Mouse (Mus musculus) gastrocnemius, postnatal 25 days (tissue): ENCODE results near the gene Mest. TPM values are rescaled to one million over a fixed set of nuclear protein-coding genes. Genes with fewer than 3 reads are reported as not detected.

Source experiments
- DNase-seq: peaks from one replicate; pipeline ENCODE4 v3.0.0; 2022
- total RNA-seq, 2 experiments: library from RNA; stranded (reverse); gene quantifications; 1 replicate in 1 of 2; 2 replicates in 1 of 2; pipeline ENCODE4 v1.2.3; 2021

The Mest gene
- total RNA-seq, 2 experiments from 2014 or later = 10.5 to 19.9 TPM

DNA sequence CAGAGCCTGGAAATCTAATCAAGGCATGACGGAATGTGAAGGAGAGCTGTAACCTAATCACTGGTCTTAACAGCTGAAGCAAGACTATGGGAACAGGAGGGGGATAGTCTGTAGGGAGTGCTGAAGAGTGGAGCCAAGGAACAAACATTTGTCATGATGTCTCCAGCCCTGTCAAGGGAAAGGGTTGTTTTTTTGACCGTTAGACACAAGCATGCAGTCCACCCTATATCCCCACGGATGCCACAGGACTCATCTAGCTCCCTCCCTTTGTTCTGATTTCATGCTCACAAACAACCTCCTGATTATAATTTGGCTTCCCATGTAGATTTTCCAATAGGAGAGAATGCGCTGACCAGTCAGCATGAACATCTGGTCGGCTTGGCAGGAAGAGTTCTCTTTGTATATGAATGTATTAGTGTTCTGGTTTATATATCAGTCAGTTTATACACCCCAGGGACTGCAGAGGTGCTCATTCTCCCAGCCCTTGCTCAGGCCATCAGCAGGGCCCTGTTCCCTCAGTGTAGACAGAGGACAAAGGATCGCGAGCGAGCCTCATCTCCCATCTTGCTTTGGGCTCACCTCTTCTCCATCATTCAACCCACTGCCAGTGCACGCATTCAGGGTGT lies 19.3 kb upstream of the Mest start:
- no peak for DNase-seq

DNA sequence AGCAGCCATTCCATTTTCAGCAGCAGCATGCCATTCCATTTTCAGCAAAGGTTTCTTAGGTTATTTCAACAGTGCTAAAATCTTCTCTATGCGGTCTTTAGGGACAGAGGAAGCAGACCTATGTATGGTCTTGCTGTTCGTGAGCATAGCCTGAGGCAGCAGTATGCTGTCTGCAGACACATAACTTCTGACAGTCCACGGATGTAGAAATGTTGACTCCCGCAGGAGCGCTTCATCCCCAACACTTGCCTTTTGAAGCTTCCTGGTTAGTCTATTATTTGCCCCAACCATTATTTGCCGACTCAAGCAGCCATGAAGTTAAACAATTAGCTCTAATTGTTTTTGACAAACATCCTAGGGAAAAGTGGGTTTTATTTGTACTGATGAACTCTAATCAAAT lies 14.2 kb upstream of the Mest start:
- DNase-seq = no peak

DNA sequence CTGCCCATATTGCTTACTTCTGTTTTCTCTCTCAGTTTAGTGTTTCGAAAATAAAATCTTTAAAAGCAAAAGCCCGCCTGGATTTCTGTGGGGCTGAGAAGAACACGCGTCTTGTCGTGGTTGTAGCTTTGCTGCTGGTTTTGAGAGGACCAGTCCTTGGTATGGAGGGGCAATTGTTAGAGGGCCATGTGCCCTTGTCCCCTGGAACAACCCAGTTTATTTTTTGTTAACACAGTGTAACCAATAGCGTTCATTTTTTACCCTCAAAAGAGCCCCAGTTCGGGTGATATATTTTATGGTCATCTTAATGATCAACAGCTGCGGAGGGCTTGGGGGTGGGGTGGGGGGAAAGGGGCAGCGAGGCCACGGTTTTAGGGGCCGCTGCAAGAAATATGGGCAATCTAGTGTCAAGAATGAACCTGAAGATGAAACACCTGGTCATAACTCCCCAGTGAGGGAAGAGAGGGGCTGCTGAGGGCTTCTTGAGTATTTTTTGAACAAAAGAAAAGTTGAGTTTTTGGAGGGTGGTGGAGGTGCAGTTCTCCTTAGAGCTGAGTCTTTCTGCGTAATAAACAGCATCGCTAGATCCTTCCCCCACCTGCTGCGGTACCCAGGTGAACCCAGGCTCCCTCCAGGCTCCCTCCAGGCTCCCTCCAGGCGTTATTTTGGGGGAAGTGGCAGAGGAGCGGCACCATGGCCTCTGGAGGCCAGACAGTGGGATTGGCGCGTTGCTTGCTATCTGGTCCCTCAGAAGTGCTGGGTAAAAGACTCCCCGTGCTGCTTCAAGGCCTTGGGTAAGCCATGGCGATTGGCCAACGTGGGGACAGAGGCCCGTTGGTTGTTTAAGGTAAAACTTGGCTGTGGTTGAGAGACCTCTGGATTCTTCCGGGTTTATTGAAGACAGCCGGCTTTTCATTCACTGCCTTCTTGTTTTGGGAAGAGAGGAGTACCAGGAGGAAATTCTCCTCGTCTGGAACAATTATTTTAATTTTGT lies 12.7 kb upstream of the Mest start:
- no peak for DNase-seq

DNA sequence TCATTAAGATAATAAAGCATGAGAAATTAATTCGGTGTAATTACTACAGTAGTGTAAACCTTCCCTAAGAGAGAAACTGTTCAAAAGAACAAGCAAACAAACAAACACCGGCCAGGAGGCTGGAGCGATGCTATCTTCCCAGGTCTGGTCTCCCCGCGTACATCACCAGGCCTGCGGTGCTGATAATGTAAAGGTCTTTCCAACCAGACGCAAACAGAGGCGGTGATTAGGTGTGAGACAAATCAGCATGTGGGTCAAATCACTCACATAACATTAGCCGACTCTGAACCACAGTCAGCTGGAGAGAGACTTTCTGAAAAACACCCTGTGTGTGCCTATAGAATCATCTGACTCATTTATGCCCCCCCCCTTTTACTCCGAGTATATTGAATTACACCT lies 12.0 kb upstream of the Mest start:
- no peak for DNase-seq

DNA sequence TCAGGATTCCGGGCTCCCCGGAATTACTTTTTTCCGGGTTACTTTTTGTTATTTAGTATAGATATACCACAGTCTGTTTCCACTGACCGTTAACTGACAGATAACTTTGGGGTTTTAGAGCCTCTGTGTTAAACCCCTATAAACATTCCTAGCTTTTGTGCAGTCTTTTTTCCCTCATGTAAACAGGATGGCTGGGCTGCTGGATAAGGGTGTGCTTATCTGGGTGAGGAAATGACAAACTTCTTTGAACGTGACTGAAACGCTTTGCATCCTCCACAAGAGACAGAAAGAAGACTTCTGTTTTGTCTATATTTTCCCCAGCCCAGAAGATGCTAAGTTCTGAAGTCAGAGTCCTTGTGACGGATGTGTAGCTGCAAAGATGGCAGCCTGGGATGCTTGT lies 10.9 kb upstream of the Mest start:
- no peak for DNase-seq

DNA sequence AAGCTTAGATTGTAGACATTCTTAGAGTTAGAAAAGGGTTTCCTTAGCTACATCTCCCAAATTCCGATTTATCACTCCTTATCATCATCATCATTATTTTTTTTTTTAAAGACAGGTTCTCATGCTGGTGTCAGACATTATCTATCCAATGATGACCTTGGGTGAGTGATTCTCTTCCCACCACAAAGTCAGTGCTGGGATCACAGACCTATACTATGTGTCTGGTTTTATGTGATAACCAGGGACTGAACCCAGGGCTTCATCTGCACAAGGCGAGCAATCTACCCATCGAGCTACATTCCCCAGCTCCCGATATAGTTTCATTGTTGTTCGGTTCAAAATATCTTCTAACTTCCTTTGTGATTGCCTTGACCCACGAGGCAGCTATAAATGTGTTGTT lies 9.9 kb upstream of the Mest start:
- no peak for DNase-seq

DNA sequence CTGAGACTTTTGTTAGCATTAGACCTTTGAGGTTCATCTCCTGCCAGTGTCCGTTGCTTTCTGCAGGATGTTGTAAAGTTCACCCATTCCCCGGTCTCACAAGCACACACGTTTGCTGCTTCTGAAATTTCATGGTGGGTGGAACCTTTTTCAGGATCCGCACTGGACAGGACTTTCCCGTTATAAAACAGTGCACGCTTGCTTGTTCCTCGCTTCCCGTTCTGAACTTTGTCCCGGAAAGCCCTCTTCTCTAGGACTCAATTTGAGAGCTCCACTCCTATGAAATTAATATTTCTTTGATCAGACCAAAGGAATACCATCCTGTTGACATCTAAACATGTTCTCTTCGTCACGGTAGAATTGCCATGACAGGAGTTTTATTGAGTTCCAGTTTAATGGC lies 9.5 kb upstream of the Mest start:
- DNase-seq = no peak

DNA sequence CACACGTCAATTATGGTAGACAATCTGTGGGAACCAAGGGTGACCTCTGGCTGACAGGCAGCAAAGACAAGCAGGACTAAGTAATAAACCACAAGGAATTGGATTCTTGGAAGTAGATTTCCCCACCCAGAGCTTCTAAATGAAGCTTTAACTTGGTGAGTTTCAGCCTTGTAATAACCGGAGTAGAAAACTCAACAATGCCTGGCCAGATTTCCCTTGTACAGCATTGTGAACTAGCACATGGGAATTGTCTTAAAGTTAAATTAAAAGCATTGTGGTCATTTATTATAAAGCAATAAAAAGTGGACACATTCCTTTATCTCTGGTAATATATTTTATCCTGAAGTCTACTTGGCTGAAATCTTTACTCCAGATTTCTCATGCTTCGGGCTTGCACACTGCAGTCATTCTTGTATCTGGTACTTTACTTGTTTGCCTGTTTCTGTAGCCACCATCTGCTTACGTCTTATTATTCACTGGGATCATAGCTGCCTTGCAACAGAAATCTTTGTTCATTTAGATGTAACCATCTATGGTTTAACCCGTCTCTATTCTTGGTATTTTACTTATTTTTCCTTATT lies 8.4 kb upstream of the Mest start:
- DNase-seq = no peak

DNA sequence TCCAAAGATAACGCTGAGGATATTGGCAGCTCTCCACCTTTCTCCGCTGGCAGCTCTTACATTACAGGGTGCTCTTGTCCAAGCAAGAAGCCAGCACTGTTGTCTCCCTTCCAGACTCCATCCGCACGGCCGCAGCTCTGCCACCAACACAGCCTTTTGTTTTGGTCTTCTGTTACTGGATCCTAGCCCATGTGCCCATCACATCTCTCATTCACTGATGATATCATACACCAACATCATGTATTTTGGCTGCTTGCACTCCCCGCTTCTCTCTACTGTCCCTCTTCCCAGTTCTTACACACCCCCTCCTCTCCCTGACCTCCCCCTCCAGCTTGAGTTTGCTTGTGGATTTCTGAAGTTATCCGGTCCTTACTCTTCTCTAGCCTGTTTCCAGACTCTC lies 6.6 kb upstream of the Mest start:
- no peak for DNase-seq

DNA sequence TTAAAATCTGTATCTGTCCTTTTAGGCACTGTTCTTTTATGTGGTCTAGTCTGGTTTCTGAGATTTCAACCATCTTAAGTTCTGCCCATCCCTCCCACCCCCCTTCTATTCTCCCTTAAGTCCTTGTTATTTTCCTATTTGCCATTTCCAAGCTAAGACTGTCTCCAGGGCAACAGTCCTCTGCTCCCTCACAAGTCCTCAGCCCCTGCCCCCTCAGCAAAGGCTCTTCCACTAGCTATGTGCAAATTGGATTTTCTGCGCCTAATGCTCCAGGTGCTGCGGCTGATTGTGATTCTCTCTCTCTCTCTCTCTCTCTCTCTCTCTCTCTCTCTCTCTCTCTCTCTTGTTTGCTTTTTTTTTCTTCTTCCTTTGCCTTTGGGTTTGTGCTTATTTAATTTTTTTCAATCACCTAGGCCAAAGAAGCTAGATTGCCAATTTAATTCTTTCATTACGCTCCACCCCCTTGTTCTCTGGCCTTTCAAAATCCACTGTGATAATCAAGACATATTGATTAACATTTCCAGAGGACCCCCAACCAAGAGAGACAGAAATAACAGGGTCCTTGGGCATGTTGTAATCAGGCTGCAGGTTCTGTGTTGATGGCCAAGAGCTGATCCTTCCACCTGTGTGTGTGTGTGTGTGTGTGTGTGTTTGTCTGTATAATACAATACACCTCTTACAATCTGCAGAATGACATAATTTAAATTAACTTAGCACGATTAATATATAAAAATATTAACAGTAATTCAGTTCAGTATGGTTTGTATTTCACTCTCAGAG lies 772 bp upstream of the Mest start:
- DNase-seq = no peak

DNA sequence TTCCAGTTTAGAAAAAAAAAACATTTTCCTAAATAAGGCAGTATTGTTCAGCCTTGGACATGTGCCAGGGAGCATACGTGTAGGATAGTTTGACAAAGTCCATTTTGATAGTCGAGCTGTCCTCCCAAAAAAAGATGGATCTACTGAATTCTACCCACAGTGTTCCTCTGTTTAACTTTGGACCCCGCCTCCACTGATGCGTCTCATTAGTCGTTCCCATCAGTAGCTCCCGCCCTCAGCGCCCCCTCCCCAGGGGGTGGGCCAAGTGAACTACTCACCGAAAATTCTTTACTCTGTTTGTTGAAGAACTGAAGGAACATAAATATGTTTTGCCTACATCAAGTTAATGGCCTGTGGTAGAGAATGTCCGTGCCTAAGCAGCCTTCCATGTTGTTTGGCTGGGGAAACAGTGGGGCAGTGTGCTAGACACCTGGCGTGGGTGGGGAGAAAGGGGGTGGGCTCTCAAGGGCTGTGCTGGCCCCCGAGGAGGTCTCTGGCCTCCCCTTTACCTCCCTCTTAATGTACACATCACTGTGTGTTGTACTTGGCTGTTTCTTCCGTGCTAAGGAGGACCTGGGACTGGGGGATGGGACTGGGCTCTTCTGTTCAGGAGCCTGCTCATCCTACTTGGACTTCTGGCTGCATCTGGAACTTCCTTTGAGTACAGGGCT lies 7.1 kb downstream of the Mest start:
- DNase-seq = no peak

DNA sequence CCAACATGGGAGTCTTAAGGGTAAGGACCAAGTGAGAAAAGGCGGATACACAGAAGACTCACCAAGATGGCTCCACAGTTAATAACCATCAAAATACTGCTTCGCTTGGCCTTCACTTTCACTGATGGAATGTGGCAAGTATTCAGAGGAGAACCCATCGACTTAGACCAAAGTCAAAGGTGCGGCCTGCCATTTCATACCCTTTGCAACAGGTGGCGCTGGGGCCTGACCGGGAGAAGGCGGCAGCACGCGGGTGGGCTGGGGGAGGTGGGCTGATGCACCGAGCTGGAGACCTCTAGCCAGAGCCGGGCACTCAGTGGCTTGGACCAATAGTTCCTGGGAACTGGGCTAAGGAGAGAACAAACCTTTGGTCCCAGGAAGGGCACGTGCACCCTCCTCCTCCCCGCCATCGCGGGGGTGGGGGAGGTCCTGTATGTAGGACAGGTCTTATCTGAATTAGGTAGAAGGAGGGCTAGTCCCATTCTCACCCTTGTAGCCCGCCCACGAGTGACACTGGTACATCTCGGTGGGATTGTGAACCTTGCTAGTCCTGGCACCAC lies 9.3 kb downstream of the Mest start:
- DNase-seq = no peak

DNA sequence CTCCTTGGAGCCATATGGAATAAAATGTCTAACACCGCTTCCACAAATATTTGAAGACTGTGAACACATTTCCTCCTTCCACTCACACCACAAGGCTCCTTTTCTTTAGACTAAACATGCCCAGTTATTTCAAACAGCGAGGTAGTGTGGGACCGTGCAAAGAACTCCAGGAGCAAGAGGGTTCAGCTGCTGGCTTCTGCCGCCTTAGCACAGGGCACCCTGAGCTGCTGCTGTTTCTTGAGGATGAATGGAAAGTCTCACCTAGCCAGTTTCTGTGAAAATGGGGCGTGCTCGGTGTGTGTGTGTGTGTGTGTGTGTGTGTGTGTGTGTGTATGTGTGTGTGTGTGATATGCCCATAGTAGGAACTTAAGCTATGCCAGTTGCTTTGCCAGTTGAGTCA lies 11.1 kb downstream of the Mest start:
- no peak for DNase-seq

DNA sequence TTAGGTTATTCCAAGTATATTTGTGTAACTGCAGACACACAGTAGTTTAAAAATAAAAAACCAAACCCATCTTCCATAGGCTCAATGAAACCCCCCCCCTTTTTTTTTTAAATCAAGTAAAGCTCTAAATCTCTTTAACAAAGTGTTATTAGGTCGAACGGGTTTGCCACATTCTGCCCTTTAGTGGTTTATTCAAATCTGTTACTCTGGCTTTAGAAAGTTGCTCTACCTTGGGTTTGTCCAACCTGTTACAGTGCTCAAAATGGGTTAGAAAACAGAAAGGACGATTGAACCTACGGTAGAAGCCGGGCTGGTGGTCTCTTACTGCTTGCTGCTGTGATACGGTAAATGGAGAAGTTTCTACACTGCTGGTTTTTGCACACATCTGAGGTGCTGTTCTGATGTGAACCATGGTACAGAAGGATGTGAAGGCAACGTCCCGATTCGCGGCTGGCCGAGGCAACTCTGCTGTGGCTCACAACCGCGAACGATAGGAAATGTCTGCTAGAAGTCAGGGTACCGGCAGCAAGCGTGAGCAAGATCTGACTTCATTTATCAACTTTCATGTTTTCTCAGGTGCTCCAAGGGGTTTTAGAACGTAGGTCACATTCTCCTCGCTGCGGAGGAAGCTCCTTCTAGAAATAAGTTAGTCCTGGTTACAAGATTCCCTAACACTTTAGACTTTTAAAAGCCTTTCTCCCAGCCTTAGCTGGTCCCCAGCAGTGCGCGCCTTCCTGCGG lies 11.8 kb downstream of the Mest start:
- no peak for DNase-seq

DNA sequence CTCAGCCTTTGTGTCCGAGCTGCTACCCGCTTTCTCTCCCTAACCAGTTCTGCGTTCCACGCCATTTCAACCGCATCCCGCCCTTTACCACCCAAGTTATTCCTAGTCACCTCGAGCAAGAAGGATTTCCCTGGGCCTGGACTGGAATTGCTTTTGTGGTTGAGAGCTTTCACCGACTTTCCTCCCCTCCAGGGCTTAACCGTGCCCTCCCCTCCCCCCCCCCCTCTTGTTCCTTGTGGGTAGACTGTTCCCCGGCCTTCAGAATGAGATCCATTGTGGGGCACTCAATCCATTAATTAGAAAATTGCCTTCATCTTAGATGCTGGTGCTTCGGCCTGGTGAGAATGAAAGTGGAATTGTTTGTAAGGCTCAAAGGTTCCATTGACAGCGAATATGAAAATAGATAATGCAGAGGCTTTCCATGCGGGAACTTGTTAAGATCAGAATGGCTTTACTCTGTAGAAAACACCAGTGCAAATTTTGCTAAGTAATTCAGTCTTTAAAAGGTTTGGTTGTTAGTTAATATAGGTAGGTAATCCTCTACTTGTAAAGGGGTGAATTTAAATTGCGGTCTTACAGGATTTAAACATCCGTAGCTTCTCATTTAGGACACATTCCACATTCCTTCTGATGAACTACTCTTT lies 12.5 kb downstream of the Mest start:
- no peak for DNase-seq

DNA sequence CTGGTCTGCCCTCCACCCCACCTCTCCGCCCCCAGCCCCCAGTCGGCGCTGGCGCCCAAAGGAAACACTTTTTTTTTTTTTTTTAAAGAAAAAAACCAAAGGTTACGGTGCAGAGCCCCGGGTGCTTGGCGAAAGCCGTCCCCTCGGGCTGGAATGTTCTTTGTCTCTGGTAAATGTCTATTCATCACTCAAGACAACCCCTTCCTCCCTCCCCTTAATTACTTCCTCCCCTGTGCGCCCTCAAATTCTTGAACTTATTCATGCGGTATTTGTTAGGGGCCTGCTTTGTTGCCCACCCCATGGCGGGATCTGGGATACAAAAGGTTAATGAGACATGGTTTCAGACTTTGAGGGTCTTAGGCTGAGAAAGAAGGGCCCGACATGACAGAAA lies 13.0 kb downstream of the Mest start:
- no peak for DNase-seq

DNA sequence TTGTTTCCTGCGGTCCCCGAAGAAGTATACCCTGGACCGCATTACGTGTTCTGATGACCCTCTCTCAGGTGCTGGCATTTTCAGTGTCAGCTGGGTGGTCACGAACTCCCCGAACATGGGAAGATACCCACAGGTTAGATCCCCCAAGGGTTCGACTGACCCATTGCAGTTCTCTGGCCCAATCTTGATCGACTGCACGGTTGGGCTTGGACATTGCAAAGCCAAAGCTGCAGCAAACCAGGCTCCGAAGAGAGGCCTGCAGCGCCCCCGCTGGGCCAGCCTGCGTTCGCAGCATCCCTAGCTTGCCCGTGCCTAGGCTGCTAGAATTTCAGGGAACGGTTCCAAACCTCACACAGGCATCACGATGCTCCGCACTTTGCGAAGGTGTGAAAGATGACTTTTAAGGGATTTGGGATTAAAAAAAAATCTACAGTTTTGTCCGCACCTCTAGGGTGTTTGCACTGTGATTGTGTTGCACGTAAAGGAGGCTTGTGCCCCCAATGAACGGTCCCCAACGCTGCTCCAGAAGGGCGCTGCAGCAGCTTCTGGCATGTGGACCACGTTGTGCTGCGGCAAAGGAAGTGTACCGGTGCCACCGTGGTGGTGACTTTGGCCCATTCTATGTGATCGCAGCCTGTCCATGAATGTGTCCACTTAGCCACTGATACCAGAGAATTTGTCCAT lies 13.7 kb downstream of the Mest start:
- DNase-seq = peak; percentile 73

DNA sequence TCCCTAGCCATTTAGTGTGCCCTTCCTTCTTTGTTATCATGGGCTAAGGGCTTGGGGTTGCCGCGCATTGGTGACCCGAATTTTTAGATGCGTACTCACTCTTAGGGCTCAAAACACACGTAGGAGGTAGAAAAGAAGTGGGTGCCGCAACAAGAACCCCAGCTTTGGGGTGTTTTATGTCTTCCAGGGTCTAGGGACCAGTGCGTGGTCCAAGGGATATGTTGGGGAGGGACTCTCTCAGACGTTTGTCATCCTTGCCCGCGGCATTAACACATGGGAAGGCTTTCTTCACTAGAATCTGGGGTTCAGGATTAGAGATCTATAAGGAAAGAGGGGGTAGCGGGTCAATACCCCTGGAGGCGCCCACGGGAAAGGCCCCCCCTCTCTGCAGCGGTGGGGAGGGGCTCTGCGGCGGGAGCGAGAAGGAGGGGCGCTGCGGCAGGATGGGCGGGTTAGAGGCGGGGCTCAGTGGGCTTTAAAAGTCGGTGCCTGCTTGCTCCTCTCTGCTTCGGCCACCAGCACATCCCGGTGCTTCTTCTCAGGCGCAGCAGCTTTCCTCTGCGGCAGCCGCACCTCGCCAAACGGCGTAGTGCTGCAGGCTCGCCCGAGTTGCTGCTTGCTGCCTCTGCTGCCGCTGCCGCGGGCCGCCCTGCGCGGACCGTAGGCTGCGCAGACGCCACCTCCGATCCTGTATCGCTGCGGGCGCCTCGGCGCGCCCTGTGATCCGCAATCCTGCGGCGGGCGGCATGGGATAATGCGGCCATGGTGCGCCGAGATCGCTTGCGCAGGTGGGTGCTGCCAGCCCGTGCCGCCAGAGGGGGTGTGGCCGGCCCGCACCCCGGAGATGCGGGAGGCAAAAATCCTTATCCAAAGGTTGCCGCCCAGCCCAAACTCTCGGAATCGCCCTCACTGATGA lies 14.5 kb downstream of the Mest start:
- DNase-seq = peak; percentile 62
